Mouse (Mus musculus) bone marrow, adult 2 months (tissue): ENCODE results near the gene Tle4. TPM values are rescaled to one million over a fixed set of nuclear protein-coding genes. Genes with fewer than 3 reads are reported as not detected.

Experiments used
- H3K27ac ChIP-seq: fragments of 200-500 bp; 2 replicates; pipeline ENCODE4 v1.5.1; 2012; ENCODE audit warnings: low read depth, mild to moderate bottlenecking, control low read depth, inconsistent platforms, low read length; ENCODE audit not compliant: control insufficient read depth, poor library complexity, insufficient read depth
- H3K4me1 ChIP-seq: fragments of 200-500 bp; 2 replicates; pipeline ENCODE4 v1.6.1; 2011; ENCODE audit warnings: low read length; ENCODE audit not compliant: control insufficient read depth, insufficient read depth
- H3K4me3 ChIP-seq: fragments of 200-500 bp; replicated peaks from 2 replicates; pipeline ENCODE3; 2011; ENCODE audit warnings: mild to moderate bottlenecking, low read depth, low read length, control low read depth; ENCODE audit not compliant: control insufficient read depth
- CTCF ChIP-seq: fragments of 200-500 bp; IDR thresholded peaks from 2 replicates; pipeline ENCODE4 v1.5.1; 2011; ENCODE audit warnings: low read length, control low read depth; ENCODE audit not compliant: control insufficient read depth, insufficient read depth
- POLR2A ChIP-seq: fragments of 200-500 bp; IDR thresholded peaks from 2 replicates; pipeline ENCODE4 v1.6.1; 2011; ENCODE audit warnings: low read depth, mild to moderate bottlenecking, control low read depth, low read length, borderline replicate concordance; ENCODE audit not compliant: control insufficient read depth
- WGBS: fragments of 180-500 bp; shearing (Covaris S2); methylation state at CpG from one replicate; pipeline ENCODE4 v1.1.7; 2018; 5-methylcytosine and 5-hydroxymethylcytosine counted together
- polyA plus RNA-seq: library from polyadenylated mRNA; stranded (reverse); fragments of >200 nt; gene quantifications from 2 replicates; pipeline ENCODE4 v1.2.4, GENCODE M21; 2011; ENCODE audit warnings: low replicate concordance; ENCODE audit not compliant: missing spikeins, insufficient read depth, insufficient read length

Gene Tle4
- polyA plus RNA-seq, 1 experiment, result 11.6 TPM

DNA sequence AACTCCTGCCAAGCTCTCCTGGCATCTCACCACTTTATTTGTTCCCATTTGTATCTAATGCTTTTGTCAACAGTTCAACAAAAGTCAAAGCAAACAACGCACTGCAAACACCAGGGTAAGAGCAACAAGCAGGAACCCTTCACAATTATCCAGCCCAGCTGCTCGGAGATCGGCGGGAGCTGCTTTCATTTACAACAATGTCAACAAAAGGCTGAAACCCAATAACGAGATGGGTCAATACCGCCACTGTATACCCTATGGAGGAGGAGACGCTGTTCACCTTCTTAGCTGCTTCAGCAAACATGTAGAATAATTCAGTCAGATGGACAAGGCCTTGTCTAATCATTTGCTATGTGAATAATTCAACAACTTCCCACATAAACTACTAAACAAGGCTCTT, 95.6 kb downstream of the Tle4 start:
- TF ChIP-seq POLR2A, result no peak
- Histone ChIP-seq H3K4me1 (no peaks in the 10 kb centered on the region), H3K27ac (no peak overlapping the region), H3K4me3 (no peak overlapping the region)
- 88% methylated on average over 7 of the region's 7 CpGs for WGBS

DNA sequence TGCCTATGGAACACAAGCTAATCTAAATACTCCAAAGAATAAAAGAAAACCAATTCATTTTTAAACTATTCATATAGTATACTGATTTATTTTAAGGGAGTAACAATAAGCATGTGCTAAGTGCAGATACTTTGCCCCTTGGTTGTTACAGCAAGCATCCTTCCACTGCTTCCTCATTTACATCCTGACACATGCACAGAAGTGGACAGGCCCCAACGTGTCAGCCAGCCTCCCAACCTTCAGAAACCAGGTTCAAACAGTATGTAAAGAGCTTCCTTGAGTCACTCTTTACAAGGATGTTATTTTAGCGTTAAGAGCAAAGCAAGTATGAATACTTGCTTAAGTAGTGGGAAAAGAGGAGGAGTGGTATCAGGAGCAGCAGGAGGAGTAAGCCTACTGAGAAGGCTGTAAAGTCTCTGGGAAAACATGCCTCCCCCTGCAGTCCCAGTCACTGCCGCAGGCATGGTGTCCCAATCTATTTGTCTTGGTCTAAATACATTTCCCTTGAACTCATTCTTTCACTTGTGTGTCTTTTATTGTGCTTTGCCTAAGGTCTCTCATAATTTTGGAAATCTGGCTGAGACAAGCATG, 97.9 kb downstream of the Tle4 start:
- TF ChIP-seq CTCF, result no peak
- no peak for TF ChIP-seq POLR2A
- H3K4me1 ChIP-seq, result no peaks in the 10 kb centered on the region
- H3K27ac ChIP-seq, result no peak overlapping the region
- 48% methylated on average over 3 of the region's 3 CpGs for WGBS
- no peak overlapping the region for H3K4me3 ChIP-seq

DNA sequence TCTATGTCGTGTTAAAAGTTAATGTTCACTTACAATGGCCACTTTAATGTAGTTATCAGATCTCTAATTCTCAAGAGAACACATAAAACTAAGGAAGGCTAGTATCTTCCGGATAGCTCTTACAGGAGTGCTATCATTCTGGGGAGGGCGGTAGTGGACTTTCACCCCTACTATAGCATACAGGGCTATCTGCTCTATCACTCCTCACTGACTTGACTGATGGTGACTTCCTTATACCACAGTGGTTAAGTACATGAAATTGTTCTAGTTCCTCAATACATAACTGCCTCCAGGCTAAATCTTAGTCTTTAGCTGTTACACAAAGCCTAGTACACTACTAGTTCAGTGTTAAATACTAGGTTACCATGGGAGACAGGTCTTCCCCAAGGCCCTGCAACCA, 104.8 kb downstream of the Tle4 start:
- no peaks in the 10 kb centered on the region for H3K4me1 ChIP-seq
- no peak overlapping the region for H3K4me3 ChIP-seq
- 63% methylated on average over 3 of the region's 3 CpGs for WGBS
- no peak overlapping the region for H3K27ac ChIP-seq
- TF ChIP-seq POLR2A, result no peak
- TF ChIP-seq CTCF, result no peak

DNA sequence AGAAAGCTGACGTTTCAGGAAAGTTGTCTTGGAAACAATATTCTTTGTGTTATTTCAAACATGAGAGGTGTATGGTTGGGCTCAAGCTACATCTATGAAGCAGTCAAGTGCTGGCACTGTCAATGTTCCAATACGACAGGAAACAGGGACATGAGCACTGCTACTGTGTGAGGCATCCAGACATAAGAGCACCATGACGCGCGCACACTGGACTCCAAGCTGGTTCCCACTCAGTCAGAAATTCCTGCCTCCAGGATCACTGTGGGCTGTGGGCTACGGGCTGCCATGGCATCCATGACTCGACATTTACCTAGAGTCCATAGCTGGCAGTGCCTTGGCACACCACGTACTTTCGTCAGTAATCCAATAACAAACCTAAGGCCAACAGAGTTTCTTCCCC, 110.7 kb downstream of the Tle4 start:
- TF ChIP-seq POLR2A (no peak), CTCF (no peak)
- Histone ChIP-seq H3K4me3 (no peak overlapping the region), H3K27ac (no peak overlapping the region), H3K4me1 (no peaks in the 10 kb centered on the region; the same call in 1 of the 2 replicates)
- 90% methylated on average over 9 of the region's 9 CpGs for WGBS

DNA sequence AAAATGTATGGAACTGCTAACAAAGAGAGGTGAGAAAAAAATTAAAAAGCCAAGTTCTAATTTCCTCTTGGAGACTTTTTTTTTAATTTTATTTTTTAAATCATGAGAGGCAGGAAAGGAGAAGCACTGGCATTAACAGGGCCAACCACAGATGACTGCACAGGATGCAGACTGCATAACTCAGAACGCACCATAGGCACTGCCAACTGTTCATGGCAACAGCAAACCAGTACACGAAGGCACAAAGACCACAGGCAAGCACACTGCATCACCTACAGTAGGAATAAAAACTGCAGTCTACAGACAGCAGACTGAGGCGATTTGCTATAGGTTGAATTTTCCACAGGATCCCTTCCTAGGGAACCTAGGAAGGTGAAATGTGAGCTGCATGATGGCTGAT, 112.7 kb downstream of the Tle4 start:
- TF ChIP-seq CTCF (no peak), POLR2A (no peak)
- WGBS, result 30% methylated on average over 3 of the region's 3 CpGs
- no peak overlapping the region for H3K4me3 ChIP-seq
- no peaks in the 10 kb centered on the region; the same call in 1 of the 2 replicates for H3K4me1 ChIP-seq
- H3K27ac ChIP-seq, result no peak overlapping the region

DNA sequence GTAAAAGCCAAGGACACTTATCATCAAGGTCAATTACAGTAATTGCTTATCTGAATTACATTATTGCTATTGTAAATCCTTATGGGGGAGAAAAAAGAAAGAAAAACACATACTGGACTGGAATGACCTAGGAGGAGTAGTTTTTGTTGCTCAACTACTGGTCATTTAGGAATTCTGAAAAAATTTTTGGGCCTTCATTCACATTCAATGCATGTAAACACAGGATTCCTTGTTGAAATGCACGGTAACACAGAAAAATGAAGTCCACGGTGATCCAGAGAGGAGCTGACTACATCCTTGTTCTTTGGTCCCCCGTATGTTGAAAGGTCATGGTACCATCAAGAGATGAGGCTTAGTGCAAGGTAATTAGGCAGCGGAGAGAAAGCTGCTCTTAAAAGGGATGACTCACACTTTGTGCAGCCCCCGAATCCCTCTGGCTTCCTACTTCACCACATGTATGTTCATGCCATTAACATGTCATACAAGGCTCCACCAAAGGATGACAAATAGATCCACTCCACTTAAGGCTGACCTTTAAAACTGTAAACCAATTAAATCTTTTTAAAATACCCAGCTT, 115.2 kb downstream of the Tle4 start:
- H3K4me1 ChIP-seq, result no peaks in the 10 kb centered on the region; the same call in 1 of the 2 replicates
- TF ChIP-seq CTCF, result no peak
- no peak for TF ChIP-seq POLR2A
- H3K27ac ChIP-seq, result no peak overlapping the region
- 89% methylated on average over 5 of the region's 5 CpGs for WGBS
- H3K4me3 ChIP-seq, result no peak overlapping the region

DNA sequence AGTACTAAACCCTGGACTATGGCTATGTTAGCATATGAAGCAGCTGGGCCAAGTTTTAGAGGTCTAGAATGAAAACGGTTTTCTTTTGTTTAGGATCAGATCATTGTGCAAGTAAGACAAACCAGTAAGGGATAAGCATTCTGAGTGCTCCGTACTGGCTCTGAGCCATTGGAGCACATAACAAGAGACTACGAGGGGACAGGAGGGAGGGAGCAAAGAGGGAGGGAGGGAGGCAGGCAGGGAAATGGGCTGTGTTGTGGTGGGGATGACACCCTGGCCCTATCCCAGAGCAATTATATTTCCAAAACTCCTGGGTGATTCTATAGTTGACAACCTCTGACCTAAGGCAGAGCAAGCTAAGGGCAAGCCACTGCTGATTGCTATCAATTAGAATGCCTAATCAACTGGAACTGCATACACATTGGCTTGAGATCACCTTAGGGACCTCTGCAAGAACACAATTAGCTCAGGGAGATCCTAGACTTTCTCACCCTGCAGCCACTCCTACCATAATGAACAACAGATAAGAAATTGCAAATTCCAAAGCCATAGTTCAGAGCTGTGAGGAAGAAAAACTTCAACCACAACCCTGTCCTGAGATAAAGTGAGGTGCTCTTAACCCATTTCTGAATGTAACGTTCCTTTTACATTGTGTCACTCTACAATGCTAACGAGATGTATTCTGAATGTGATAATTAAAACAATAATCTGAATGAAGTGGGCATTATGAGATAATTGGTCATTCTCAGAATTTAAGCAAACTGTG, 115.9 kb downstream of the Tle4 start:
- WGBS, result 72% methylated on average over 5 of the region's 5 CpGs
- TF ChIP-seq CTCF, result no peak
- no peak for TF ChIP-seq POLR2A
- Histone ChIP-seq H3K27ac (no peak overlapping the region), H3K4me1 (no peaks in the 10 kb centered on the region; the same call in 1 of the 2 replicates), H3K4me3 (no peak overlapping the region)

DNA sequence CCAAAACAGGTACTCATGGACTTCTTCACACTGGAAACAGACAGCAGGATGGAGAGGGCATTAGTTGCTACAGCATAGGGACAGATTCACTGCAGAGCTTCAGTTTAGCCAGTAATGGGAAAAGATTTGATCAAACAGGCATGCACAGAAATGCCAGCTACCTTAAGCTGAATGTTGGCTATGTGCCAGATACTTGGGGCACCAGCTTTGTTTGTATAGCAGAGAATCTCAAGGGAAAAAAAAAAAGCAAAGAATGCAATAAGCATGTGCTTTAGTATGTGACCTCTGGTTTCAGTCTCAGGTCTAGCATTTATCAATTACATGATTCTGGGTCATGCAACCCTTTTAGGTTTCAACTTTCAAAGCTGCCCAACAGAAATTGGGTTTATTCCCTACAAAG, 118.1 kb downstream of the Tle4 start:
- Histone ChIP-seq H3K27ac (no peak overlapping the region), H3K4me1 (no peaks in the 10 kb centered on the region), H3K4me3 (no peak overlapping the region)
- TF ChIP-seq CTCF (no peak), POLR2A (no peak)
